Mouse (Mus musculus) kidney, adult 2 months (tissue): ENCODE results near the gene Blcap.

Experiments used
- CTCF ChIP-seq: fragments of 200-500 bp; conservative IDR thresholded peaks from 2 replicates; pipeline ENCODE4 v1.5.1; 2011; ENCODE audit warnings: low read depth, mild to moderate bottlenecking, control low read depth, low read length, moderate library complexity, mixed read lengths; ENCODE audit not compliant: insufficient read depth, insufficient read length
- POLR2A ChIP-seq: fragments of 200-500 bp; IDR thresholded peaks from one replicate; pipeline ENCODE4 v1.6.1; 2011; ENCODE audit warnings: low read depth, low read length, control low read depth

GRCm38 (mm10) chr2:157568881-157569280 lies 2.2 kb downstream of the Blcap start:
- TF ChIP-seq CTCF (no peak), POLR2A (no peak)
